Mouse (Mus musculus): ENCODE measurements around the gene Yy1. TPM values are rescaled to one million over a fixed set of nuclear protein-coding genes. Genes with fewer than 3 reads are reported as not detected.

The Yy1 gene
- polyA plus RNA-seq, 1 experiment, result 15.3 TPM

GRCm38 (mm10) chr12:108820461-108820860 lies 27.7 kb downstream of the Yy1 start:
- no peaks in the 10 kb centered on the region for H3K27me3 ChIP-seq (ENCODE audit: control insufficient read depth, insufficient read depth, insufficient read length)
- no peak overlapping the region for H3ac ChIP-seq (ENCODE audit: control insufficient read depth, insufficient read length)
- no peak overlapping the region for H3K4me2 ChIP-seq (ENCODE audit: low read depth)
- H3K36me3 ChIP-seq (ENCODE audit: control insufficient read depth, insufficient read depth), result peaks cover 11% of the 10 kb centered on the region
- TF ChIP-seq POLR2AphosphoS2 (IDR thresholded peaks at IDR 0.05; ENCODE audit: insufficient read length, low read depth), result no peak
- TF ChIP-seq TCF3 (IDR thresholded peaks at IDR 0.05; ENCODE audit: insufficient read length, low read depth), result no peak
- TF ChIP-seq USF1 (IDR thresholded peaks at IDR 0.05; ENCODE audit: low read depth), result no peak
- TF ChIP-seq CEBPB (IDR thresholded peaks at IDR 0.05; ENCODE audit: insufficient read depth, poor library complexity, severe bottlenecking), result no peak
- no peak for TF ChIP-seq E2F4 (IDR thresholded peaks at IDR 0.05; ENCODE audit: insufficient read depth)
- no peak for TF ChIP-seq REST (IDR thresholded peaks at IDR 0.05; ENCODE audit: insufficient read depth, insufficient read length)
- H3K79me2 ChIP-seq (ENCODE audit: control insufficient read depth, insufficient read depth), result peaks cover 24% of the 10 kb centered on the region
- no peak overlapping the region for H3K4me3 ChIP-seq

GRCm38 (mm10) chr12:108823036-108823435 lies 30.3 kb downstream of the Yy1 start:
- TF ChIP-seq CEBPB (IDR thresholded peaks at IDR 0.05; ENCODE audit: insufficient read depth, poor library complexity, severe bottlenecking), result no peak
- TF ChIP-seq MAX (IDR thresholded peaks at IDR 0.05; ENCODE audit: low read depth), result no peak
- no peak for TF ChIP-seq TCF3 (IDR thresholded peaks at IDR 0.05; ENCODE audit: insufficient read length, low read depth)
- no peak for TF ChIP-seq USF1 (IDR thresholded peaks at IDR 0.05; ENCODE audit: low read depth)
- no peak for TF ChIP-seq TCF12 (IDR thresholded peaks at IDR 0.05; ENCODE audit: insufficient read depth, poor library complexity, severe bottlenecking)
- TF ChIP-seq POLR2AphosphoS2 (IDR thresholded peaks at IDR 0.05; ENCODE audit: insufficient read length, low read depth), result no peak
- TF ChIP-seq POLR2A (IDR thresholded peaks at IDR 0.05; ENCODE audit: insufficient read length, low read depth), result no peak
- peaks cover 6% of the 10 kb centered on the region for H3K79me2 ChIP-seq (ENCODE audit: control insufficient read depth, insufficient read depth)
- no peak overlapping the region for H3K4me3 ChIP-seq
- no peak overlapping the region for H3K4me2 ChIP-seq (ENCODE audit: low read depth)
- H3K27me3 ChIP-seq (ENCODE audit: control insufficient read depth, insufficient read depth, insufficient read length), result no peaks in the 10 kb centered on the region
- H3K36me3 ChIP-seq (ENCODE audit: control insufficient read depth, insufficient read depth), result no peaks in the 10 kb centered on the region
- no peak overlapping the region for H3ac ChIP-seq (ENCODE audit: control insufficient read depth, insufficient read length)

GRCm38 (mm10) chr12:108824225-108824874 lies 31.6 kb downstream of the Yy1 start:
- no peaks in the 10 kb centered on the region for H3K36me3 ChIP-seq (ENCODE audit: control insufficient read depth, insufficient read depth)
- no peaks in the 10 kb centered on the region for H3K27me3 ChIP-seq (ENCODE audit: control insufficient read depth, insufficient read depth, insufficient read length)
- H3K79me2 ChIP-seq (ENCODE audit: control insufficient read depth, insufficient read depth), result no peaks in the 10 kb centered on the region
- H3K4me3 ChIP-seq, result no peak overlapping the region
- H3ac ChIP-seq (ENCODE audit: control insufficient read depth, insufficient read length), result no peak overlapping the region
- TF ChIP-seq E2F4 (IDR thresholded peaks at IDR 0.05; ENCODE audit: insufficient read depth), result no peak
- TF ChIP-seq MYOG (IDR thresholded peaks at IDR 0.05; ENCODE audit: control insufficient read depth in 1 of 3, insufficient read depth in 1 of 3, insufficient read length in 2 of 3, low read depth in 2 of 3), result no peak
- no peak for TF ChIP-seq SRF (IDR thresholded peaks at IDR 0.05; ENCODE audit: control insufficient read depth, insufficient read length, low read depth)
- TF ChIP-seq CEBPB (IDR thresholded peaks at IDR 0.05; ENCODE audit: insufficient read depth, poor library complexity, severe bottlenecking), result no peak
- TF ChIP-seq REST (IDR thresholded peaks at IDR 0.05; ENCODE audit: insufficient read depth, insufficient read length), result no peak
- no peak for TF ChIP-seq POLR2A (IDR thresholded peaks at IDR 0.05; ENCODE audit: insufficient read length, low read depth)
- TF ChIP-seq POLR2AphosphoS2 (IDR thresholded peaks at IDR 0.05; ENCODE audit: insufficient read length, low read depth), result no peak
- TF ChIP-seq MYOD1 (IDR thresholded peaks at IDR 0.05; ENCODE audit: control insufficient read depth in 1 of 3, insufficient read length in 2 of 3, low read depth in 2 of 3), result no peak
- TF ChIP-seq MAX (IDR thresholded peaks at IDR 0.05; ENCODE audit: low read depth), result no peak
- no peak overlapping the region for H3K4me2 ChIP-seq (ENCODE audit: low read depth)

DNA sequence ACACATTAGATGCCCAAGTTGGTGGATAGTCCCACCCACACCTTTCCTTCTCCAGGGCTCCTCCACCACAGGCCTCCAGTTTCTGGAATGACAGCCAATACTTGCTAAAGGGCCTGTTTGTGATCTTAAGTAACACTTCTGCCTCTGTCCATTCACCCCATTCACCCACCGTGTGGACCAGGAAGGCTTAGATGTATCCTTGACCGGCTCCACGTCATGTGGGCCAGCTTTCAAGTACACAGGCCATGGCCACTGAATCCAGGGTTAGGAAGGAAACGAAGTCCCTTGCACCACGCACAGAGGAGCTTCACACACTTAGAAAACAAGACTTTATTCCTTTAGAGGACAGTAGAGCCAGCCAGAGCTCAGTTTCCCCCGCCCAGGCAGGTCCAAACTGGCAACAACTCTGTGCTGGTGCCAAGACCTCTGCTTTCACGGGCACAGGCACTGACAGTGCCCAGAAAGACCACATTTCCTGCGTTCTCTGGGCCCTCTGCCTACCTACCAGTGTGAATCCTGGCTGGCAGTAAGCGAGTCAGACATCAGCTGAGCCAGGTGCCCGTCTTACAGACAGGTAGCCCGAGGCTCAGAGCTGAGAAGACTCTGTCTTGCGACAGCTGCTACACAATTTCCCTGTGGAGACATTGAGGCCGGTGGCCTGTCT lies 32.9 kb downstream of the Yy1 start:
- Histone ChIP-seq H3ac (ENCODE audit: control insufficient read depth, insufficient read length) (no peak overlapping the region), H3K36me3 (ENCODE audit: control insufficient read depth, insufficient read depth) (no peaks in the 10 kb centered on the region), H3K4me2 (ENCODE audit: low read depth) (no peak overlapping the region), H3K4me3 (no peak overlapping the region), H3K79me2 (ENCODE audit: control insufficient read depth, insufficient read depth) (no peaks in the 10 kb centered on the region), H3K27me3 (ENCODE audit: control insufficient read depth, insufficient read depth, insufficient read length) (no peaks in the 10 kb centered on the region)
- TF ChIP-seq MYOD1 (IDR thresholded peaks at IDR 0.05; ENCODE audit: control insufficient read depth in 1 of 3, insufficient read length in 2 of 3, low read depth in 2 of 3) (no peak), REST (IDR thresholded peaks at IDR 0.05; ENCODE audit: insufficient read depth, insufficient read length) (no peak), POLR2A (IDR thresholded peaks at IDR 0.05; ENCODE audit: insufficient read length, low read depth) (no peak), TCF12 (IDR thresholded peaks at IDR 0.05; ENCODE audit: insufficient read depth, poor library complexity, severe bottlenecking) (no peak), USF1 (IDR thresholded peaks at IDR 0.05; ENCODE audit: low read depth) (no peak), E2F4 (IDR thresholded peaks at IDR 0.05; ENCODE audit: insufficient read depth) (no peak), MAX (IDR thresholded peaks at IDR 0.05; ENCODE audit: low read depth) (no peak), SRF (IDR thresholded peaks at IDR 0.05; ENCODE audit: control insufficient read depth, insufficient read length, low read depth) (no peak), CEBPB (IDR thresholded peaks at IDR 0.05; ENCODE audit: insufficient read depth, poor library complexity, severe bottlenecking) (no peak), POLR2AphosphoS2 (IDR thresholded peaks at IDR 0.05; ENCODE audit: insufficient read length, low read depth) (no peak), TCF3 (IDR thresholded peaks at IDR 0.05; ENCODE audit: insufficient read length, low read depth) (no peak), MYOG (IDR thresholded peaks at IDR 0.05; ENCODE audit: control insufficient read depth in 1 of 3, insufficient read depth in 1 of 3, insufficient read length in 2 of 3, low read depth in 2 of 3) (no peak)
